Mouse (Mus musculus) thymus, adult 2 months (tissue): Measurements from ENCODE around the gene Fus. TPM values are rescaled to one million over a fixed set of nuclear protein-coding genes. Genes with fewer than 3 reads are reported as not detected.
A peak's percentile ranks its signal among the peaks of the same experiment; 100 is the strongest.
"Not testable (repeated sequence)": the region's sequence is repeated elsewhere in the genome, so short reads cannot be mapped to it uniquely, and the experiment has no call there.

Experiments
- DNase-seq: peaks from one replicate; pipeline ENCODE4 v3.0.0; 2021
- H3K27ac ChIP-seq: fragments of 200-500 bp; 2 replicates; pipeline ENCODE4 v1.5.1; 2012; ENCODE audit warnings: low read length, control low read depth; ENCODE audit not compliant: control insufficient read depth, insufficient read depth
- H3K27me3 ChIP-seq: fragments of 200-500 bp; 2 replicates; pipeline ENCODE4 v1.6.1; 2012; ENCODE audit warnings: mild to moderate bottlenecking, low read length, moderate library complexity, mixed read lengths; ENCODE audit not compliant: control insufficient read depth, insufficient read depth
- H3K36me3 ChIP-seq: fragments of 200-500 bp; 2 replicates; pipeline ENCODE4 v1.6.1; 2012; ENCODE audit warnings: mild to moderate bottlenecking, low read length, moderate library complexity; ENCODE audit not compliant: control insufficient read depth, insufficient read depth
- H3K4me1 ChIP-seq: fragments of 200-500 bp; replicated peaks from 2 replicates; pipeline ENCODE4 v1.6.1; 2012; ENCODE audit warnings: low read length; ENCODE audit not compliant: control insufficient read depth, insufficient read depth
- H3K4me3 ChIP-seq: fragments of 200-500 bp; 2 replicates; pipeline ENCODE4 v1.5.1; 2012; ENCODE audit warnings: mild to moderate bottlenecking, low read length, control low read depth, moderate library complexity; ENCODE audit not compliant: control insufficient read depth, insufficient read depth
- CTCF ChIP-seq: fragments of 200-500 bp; IDR thresholded peaks from 2 replicates; pipeline ENCODE4 v1.5.1; 2012; ENCODE audit warnings: mild to moderate bottlenecking, control low read depth, low read length, moderate library complexity, borderline replicate concordance; ENCODE audit not compliant: control insufficient read depth, poor library complexity, insufficient read depth; ENCODE audit errors: extremely low read depth
- POLR2A ChIP-seq: fragments of 200-500 bp; IDR thresholded peaks from 2 replicates; pipeline ENCODE4 v1.6.1; 2012; ENCODE audit warnings: mild to moderate bottlenecking, low read length, control low read depth, moderate library complexity; ENCODE audit not compliant: control insufficient read depth, poor library complexity, insufficient read depth; ENCODE audit errors: extremely low read depth
- WGBS: fragments of 180-500 bp; shearing (Covaris S2); methylation state at CpG from one replicate; pipeline ENCODE4 v1.1.7; 2018; 5-methylcytosine and 5-hydroxymethylcytosine counted together
- polyA plus RNA-seq: library from polyadenylated mRNA; depleted of rRNA; stranded (reverse); fragments of >200 nt; gene quantifications from 2 replicates; pipeline ENCODE4 v1.2.3, GENCODE M21; 2012

The Fus gene
- polyA plus RNA-seq, 1 experiment, result 478 TPM

- 60% methylated on average over 13 of the region's 13 CpGs for WGBS
- no peak overlapping the region for H3K4me3 ChIP-seq
- no peak for DNase-seq
- H3K36me3 ChIP-seq, result 0 out of 2 replicates have a peak, but pooled peaks cover under 1% of the 10 kb centered on the region
- TF ChIP-seq CTCF (no peak), POLR2A (no peak)
- no peaks in the 10 kb centered on the region for H3K27me3 ChIP-seq
- H3K4me1 ChIP-seq, result peaks cover 14% of the 10 kb centered on the region
- H3K27ac ChIP-seq, result no peak overlapping the region
These were observed 35.7 kb upstream of the Fus start for GRCm38 (mm10) chr7:127931351-127932135.

GRCm38 (mm10) chr7:127932273-127933031, 34.8 kb upstream of the Fus start:
- Histone ChIP-seq H3K36me3 (no peaks in the 10 kb centered on the region), H3K4me1 (peaks cover 14% of the 10 kb centered on the region), H3K4me3 (no peak overlapping the region), H3K27me3 (no peaks in the 10 kb centered on the region), H3K27ac (no peak overlapping the region)
- no peak for DNase-seq
- TF ChIP-seq POLR2A (no peak), CTCF (no peak)
- WGBS, result 83% methylated on average over 13 of the region's 13 CpGs

- WGBS, result 97% methylated on average over 5 of the region's 5 CpGs
- Histone ChIP-seq H3K4me3 (no peak overlapping the region), H3K27me3 (no peaks in the 10 kb centered on the region), H3K27ac (no peak overlapping the region), H3K36me3 (no peaks in the 10 kb centered on the region), H3K4me1 (peaks cover 14% of the 10 kb centered on the region)
- no peak for DNase-seq
- TF ChIP-seq POLR2A, result no peak
These were observed 33.2 kb upstream of the Fus start for GRCm38 (mm10) chr7:127934075-127934474.

GRCm38 (mm10) chr7:127935028-127935722, 32.1 kb upstream of the Fus start:
- TF ChIP-seq CTCF, result peak; percentile 96
- peak; percentile 49; the same call in 1 of the 2 replicates for TF ChIP-seq POLR2A

GRCm38 (mm10) chr7:127935748-127936159, 31.5 kb upstream of the Fus start:
- 2% methylated on average over 38 of the region's 38 CpGs for WGBS
- H3K4me1 ChIP-seq, result peaks cover 14% of the 10 kb centered on the region
- DNase-seq, result no peak
- TF ChIP-seq CTCF, result no peak; the same call in 1 of the 2 replicates
- no peak for TF ChIP-seq POLR2A
- H3K27ac ChIP-seq, result no peak overlapping the region
- peak overlapping the region; percentile 65 for H3K4me3 ChIP-seq
- H3K27me3 ChIP-seq, result no peaks in the 10 kb centered on the region
- no peaks in the 10 kb centered on the region for H3K36me3 ChIP-seq

More at GRCm38 (mm10) chr7:127935028-127935722, 32.1 kb upstream of the Fus start:
- Histone ChIP-seq H3K4me1 (peaks cover 14% of the 10 kb centered on the region), H3K36me3 (no peaks in the 10 kb centered on the region), H3K27ac (no peak overlapping the region), H3K27me3 (no peaks in the 10 kb centered on the region), H3K4me3 (peak overlapping the region; percentile 65)
- WGBS, result 7% methylated on average over 30 of the region's 32 CpGs
- DNase-seq, result peak; percentile 97

GRCm38 (mm10) chr7:127936216-127936884, 30.9 kb upstream of the Fus start:
- 80% methylated on average over 18 of the region's 18 CpGs for WGBS
- TF ChIP-seq POLR2A (no peak), CTCF (no peak)
- Histone ChIP-seq H3K27me3 (no peaks in the 10 kb centered on the region), H3K4me1 (peaks cover 13% of the 10 kb centered on the region), H3K27ac (no peak overlapping the region), H3K36me3 (no peaks in the 10 kb centered on the region), H3K4me3 (peak overlapping the region; percentile 65; the same call in 1 of the 2 replicates)
- DNase-seq, result no peak

- WGBS, result 56% methylated on average over 2 of the region's 2 CpGs
These were observed 25.2 kb upstream of the Fus start for GRCm38 (mm10) chr7:127942097-127942496.

More at GRCm38 (mm10) chr7:127942097-127942496, 25.2 kb upstream of the Fus start:
- not testable (repeated sequence) for DNase-seq, H3K27ac ChIP-seq, H3K4me3 ChIP-seq, H3K36me3 ChIP-seq, H3K27me3 ChIP-seq, H3K4me1 ChIP-seq
